Mouse (Mus musculus) lung, postnatal 0 days (tissue): ENCODE data around the gene Olfr92.

Experiments used
- CTCF ChIP-seq: IDR thresholded peaks from 2 replicates; pipeline ENCODE4 v1.5.1; 2016; ENCODE audit warnings: antibody characterized with exemption, mild to moderate bottlenecking
- EP300 ChIP-seq: IDR thresholded peaks from 2 replicates; pipeline ENCODE4 v1.6.1; 2016; ENCODE audit warnings: antibody characterized with exemption, mild to moderate bottlenecking, control low read depth

GRCm38 (mm10) chr17:37093289-37093688 lies 26.6 kb downstream of the Olfr92 start:
- TF ChIP-seq CTCF (no peak), EP300 (no peak)
